Mouse (Mus musculus): ENCODE measurements at regions not wholly inside any gene's neighbourhood (a gene's known extent, or its start where the extent isn't known, plus 50 kb on each side); places are given as distances from the start of the nearest gene placed in this dataset.
"Not testable (repeated sequence)": the region's sequence is repeated elsewhere in the genome, so short reads cannot be mapped to it uniquely, and the experiment has no call there.

- not testable (repeated sequence) for H3K27me3 ChIP-seq (ENCODE audit: control insufficient read depth, insufficient read depth, low read length); H3K4me2 ChIP-seq (ENCODE audit: low read depth, severe bottlenecking); H3K36me3 ChIP-seq (ENCODE audit: control insufficient read depth, insufficient read depth, low read length); DNase-seq (ENCODE audit: low spot score); H3K4me1 ChIP-seq (ENCODE audit: control insufficient read depth, insufficient read depth, low read length); H3K9ac ChIP-seq (ENCODE audit: low read length); H3K9me3 ChIP-seq (ENCODE audit: control insufficient read depth, low read length); H3K27ac ChIP-seq (replicated peaks; ENCODE audit: low read depth, low read length); ATAC-seq (ENCODE audit: insufficient number of reproducible peaks, low FRiP score, low TSS enrichment, low read depth); H3K4me3 ChIP-seq (ENCODE audit: low read depth, low read length)
- WGBS: 61% methylated on average over 1 of the region's 1 CpGs
These were observed 537.0 kb downstream of the Sema5a start for GRCm38 (mm10) chr15:32781609-32782008.

- Histone ChIP-seq H3K9me3 (ENCODE audit: control insufficient read depth, low read length) (no peaks in the 10 kb centered on the region), H3K27me3 (ENCODE audit: control insufficient read depth, insufficient read depth, low read length) (no peaks in the 10 kb centered on the region), H3K4me2 (ENCODE audit: low read depth, severe bottlenecking) (no peak overlapping the region), H3K27ac (replicated peaks; ENCODE audit: low read depth, low read length) (no peak overlapping the region), H3K4me1 (ENCODE audit: control insufficient read depth, insufficient read depth, low read length) (no peaks in the 10 kb centered on the region), H3K9ac (ENCODE audit: low read length) (no peak overlapping the region), H3K4me3 (ENCODE audit: low read depth, low read length) (no peak overlapping the region), H3K36me3 (ENCODE audit: control insufficient read depth, insufficient read depth, low read length) (no peaks in the 10 kb centered on the region)
- DNase-seq (ENCODE audit: low spot score): no peak
- no peak for ATAC-seq (ENCODE audit: insufficient number of reproducible peaks, low FRiP score, low TSS enrichment, low read depth)
- 72% methylated on average over 1 of the region's 1 CpGs for WGBS
These were observed 554.6 kb downstream of the Sema5a start for GRCm38 (mm10) chr15:32799222-32799621.

DNA sequence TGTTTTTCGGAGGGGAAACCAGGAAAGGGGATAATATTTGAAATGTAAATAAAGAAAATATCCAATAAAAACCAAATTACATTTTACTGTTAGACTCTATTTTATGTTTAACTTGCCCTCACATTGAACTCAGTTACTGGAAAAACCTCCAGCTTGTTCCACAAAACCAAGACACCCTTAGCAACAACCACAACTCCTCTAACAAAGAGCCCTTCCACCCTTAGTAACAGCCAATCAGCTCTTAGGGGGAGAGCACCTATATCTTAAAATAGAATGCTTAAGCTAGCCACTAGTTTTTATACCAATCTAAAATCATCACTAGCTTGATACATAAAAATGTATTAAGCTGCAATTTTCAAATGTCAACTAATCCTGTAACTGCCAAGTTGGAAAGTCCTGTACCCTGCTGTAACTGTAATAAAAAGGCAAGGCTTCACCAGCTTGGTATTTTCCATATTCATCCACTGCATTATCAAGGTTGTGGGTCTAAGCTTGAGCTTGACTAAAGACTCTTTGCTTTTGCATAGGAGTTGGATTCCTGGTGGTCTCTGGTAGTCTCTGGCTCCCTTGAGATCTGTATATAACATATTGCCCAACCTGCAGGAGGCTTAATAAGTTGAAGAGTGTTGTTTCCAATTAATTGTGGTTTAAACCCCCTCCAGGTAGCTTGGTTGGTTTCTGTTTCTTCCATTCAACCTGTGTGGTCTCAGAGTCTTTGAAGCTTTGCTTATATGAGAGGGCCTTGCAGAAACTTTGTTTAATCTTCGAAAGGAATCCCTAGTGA lies 566.4 kb downstream of the Sema5a start:
- Histone ChIP-seq H3K4me1 (ENCODE audit: control insufficient read depth, insufficient read depth, low read length) (no peaks in the 10 kb centered on the region), H3K36me3 (ENCODE audit: control insufficient read depth, insufficient read depth, low read length) (no peaks in the 10 kb centered on the region), H3K9ac (ENCODE audit: low read length) (no peak overlapping the region), H3K27me3 (ENCODE audit: control insufficient read depth, insufficient read depth, low read length) (no peaks in the 10 kb centered on the region), H3K4me3 (ENCODE audit: low read depth, low read length) (no peak overlapping the region), H3K4me2 (ENCODE audit: low read depth, severe bottlenecking) (no peak overlapping the region), H3K9me3 (ENCODE audit: control insufficient read depth, low read length) (no peaks in the 10 kb centered on the region), H3K27ac (replicated peaks; ENCODE audit: low read depth, low read length) (no peak overlapping the region)
- WGBS: 67% methylated on average over 2 of the region's 2 CpGs
- ATAC-seq (ENCODE audit: insufficient number of reproducible peaks, low FRiP score, low TSS enrichment, low read depth) (no peak), DNase-seq (ENCODE audit: low spot score) (no peak)

GRCm38 (mm10) chr15:32839966-32840365 lies 595.4 kb downstream of the Sema5a start:
- H3K9ac ChIP-seq (ENCODE audit: low read length): no peak overlapping the region
- H3K27ac ChIP-seq (replicated peaks; ENCODE audit: low read depth, low read length): no peak overlapping the region
- H3K4me3 ChIP-seq (ENCODE audit: low read depth, low read length): no peak overlapping the region
- no peaks in the 10 kb centered on the region for H3K27me3 ChIP-seq (ENCODE audit: control insufficient read depth, insufficient read depth, low read length)
- ATAC-seq (ENCODE audit: insufficient number of reproducible peaks, low FRiP score, low TSS enrichment, low read depth): no peak
- H3K4me1 ChIP-seq (ENCODE audit: control insufficient read depth, insufficient read depth, low read length): no peaks in the 10 kb centered on the region
- 64% methylated on average over 1 of the region's 1 CpGs for WGBS
- DNase-seq (ENCODE audit: low spot score): no peak
- no peak overlapping the region for H3K4me2 ChIP-seq (ENCODE audit: low read depth, severe bottlenecking)
- H3K36me3 ChIP-seq (ENCODE audit: control insufficient read depth, insufficient read depth, low read length): no peaks in the 10 kb centered on the region
- no peaks in the 10 kb centered on the region for H3K9me3 ChIP-seq (ENCODE audit: control insufficient read depth, low read length)

Data from limb, embryonic 11.5 days (tissue).